Mouse (Mus musculus) embryonic fibroblast, embryonic 13.5 days (primary cell): Measurements from ENCODE around the gene Pecam1. TPM values are rescaled to one million over a fixed set of nuclear protein-coding genes. Genes with fewer than 3 reads are reported as not detected.
A peak's percentile ranks its signal among the peaks of the same experiment; 100 is the strongest.

Experiments used
- H3K27ac ChIP-seq: 2 replicates; pipeline ENCODE4 v1.5.1; 2012; ENCODE audit warnings: low read length, control low read depth, inconsistent platforms; ENCODE audit not compliant: insufficient read depth
- H3K4me1 ChIP-seq: 2 replicates; pipeline ENCODE4 v1.6.1; 2011; ENCODE audit warnings: low read length; ENCODE audit not compliant: control insufficient read depth, insufficient read depth
- H3K4me3 ChIP-seq: 2 replicates; pipeline ENCODE4 v1.5.1; 2011; ENCODE audit warnings: mild to moderate bottlenecking, control low read depth, low read length; ENCODE audit not compliant: insufficient read depth
- CTCF ChIP-seq: IDR thresholded peaks from 2 replicates; pipeline ENCODE4 v1.5.1; 2011; ENCODE audit warnings: mild to moderate bottlenecking, control low read depth, low read length, moderate library complexity, borderline replicate concordance; ENCODE audit not compliant: insufficient read depth
- POLR2A ChIP-seq: IDR thresholded peaks from 2 replicates; pipeline ENCODE4 v1.6.1; 2011; ENCODE audit warnings: low read depth, mild to moderate bottlenecking, control low read depth, low read length, moderate library complexity
- polyA plus RNA-seq: library from polyadenylated mRNA; stranded (reverse); fragments of >200 nt; gene quantifications from 2 replicates; pipeline ENCODE4 v1.2.4, GENCODE M21; 2011; ENCODE audit warnings: low read depth; ENCODE audit not compliant: missing spikeins, insufficient read length

Gene Pecam1
- polyA plus RNA-seq, 1 experiment: 1.0 TPM

GRCm38 (mm10) chr11:106776960-106777359 lies 26.5 kb upstream of the Pecam1 start:
- H3K4me3 ChIP-seq: no peak overlapping the region
- no peak overlapping the region for H3K27ac ChIP-seq
- TF ChIP-seq CTCF: no peak
- no peak for TF ChIP-seq POLR2A
- H3K4me1 ChIP-seq: no peaks in the 10 kb centered on the region

DNA sequence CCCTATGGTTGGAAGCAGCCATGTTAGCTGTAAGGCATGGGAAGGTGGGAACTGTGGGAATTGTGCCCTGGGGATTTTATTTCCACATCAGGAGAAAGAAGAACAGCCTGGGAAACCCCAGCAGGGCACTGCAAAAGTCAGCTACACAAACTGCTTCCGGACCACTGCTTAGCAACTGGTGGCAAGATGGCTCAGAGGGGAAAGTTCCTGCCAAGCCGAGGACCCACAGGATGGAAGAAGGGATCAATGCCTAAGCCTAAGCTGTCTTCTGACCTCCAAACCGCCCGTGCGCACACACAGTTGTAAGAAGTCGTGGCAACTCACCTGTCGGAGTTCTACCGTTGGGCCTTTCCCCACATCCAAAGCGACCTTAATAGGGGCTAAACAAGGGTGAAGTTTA lies 22.6 kb upstream of the Pecam1 start:
- no peak for TF ChIP-seq POLR2A
- no peak for TF ChIP-seq CTCF

GRCm38 (mm10) chr11:106770195-106770974 lies 20.0 kb upstream of the Pecam1 start:
- Histone ChIP-seq H3K4me1 (no peaks in the 10 kb centered on the region), H3K4me3 (no peak overlapping the region), H3K27ac (no peak overlapping the region)
- TF ChIP-seq POLR2A (no peak), CTCF (no peak)

More for the DNA sequence above, 22.6 kb upstream of the Pecam1 start:
- Histone ChIP-seq H3K4me3 (no peak overlapping the region), H3K4me1 (no peaks in the 10 kb centered on the region), H3K27ac (no peak overlapping the region)

- no peak overlapping the region for H3K27ac ChIP-seq
- H3K4me1 ChIP-seq: no peaks in the 10 kb centered on the region
- TF ChIP-seq POLR2A (no peak), CTCF (no peak)
- H3K4me3 ChIP-seq: no peak overlapping the region
Measured at GRCm38 (mm10) chr11:106767516-106767915, 17.1 kb upstream of the Pecam1 start.

DNA sequence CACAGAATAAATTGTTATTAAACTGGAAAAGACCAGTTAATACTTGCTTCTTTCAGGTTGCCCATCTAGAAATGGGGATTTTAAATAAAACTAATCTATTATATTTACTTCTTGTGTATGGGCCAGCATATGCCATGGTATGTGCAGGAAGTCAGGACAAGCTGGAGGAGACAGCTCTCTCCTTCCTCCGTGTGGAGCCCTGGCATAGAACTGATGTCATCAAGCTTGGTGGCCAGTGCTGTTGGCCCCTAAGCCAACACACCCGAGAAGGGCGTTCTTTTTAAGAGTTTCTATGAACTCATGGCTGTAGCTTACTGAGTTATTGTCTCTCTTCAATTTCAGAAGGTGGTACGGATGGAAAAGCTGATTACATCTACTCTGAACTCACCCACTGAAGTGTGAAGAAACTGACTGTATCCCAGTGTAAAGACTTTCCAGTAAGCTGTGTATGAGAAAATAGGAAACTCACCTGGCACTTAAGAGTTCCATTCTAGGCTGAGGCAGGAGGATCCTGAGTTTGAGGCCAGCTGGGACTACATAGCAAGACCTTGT lies 16.3 kb upstream of the Pecam1 start:
- Histone ChIP-seq H3K4me1 (no peaks in the 10 kb centered on the region), H3K27ac (no peak overlapping the region), H3K4me3 (no peak overlapping the region)
- TF ChIP-seq POLR2A (no peak), CTCF (no peak)

DNA sequence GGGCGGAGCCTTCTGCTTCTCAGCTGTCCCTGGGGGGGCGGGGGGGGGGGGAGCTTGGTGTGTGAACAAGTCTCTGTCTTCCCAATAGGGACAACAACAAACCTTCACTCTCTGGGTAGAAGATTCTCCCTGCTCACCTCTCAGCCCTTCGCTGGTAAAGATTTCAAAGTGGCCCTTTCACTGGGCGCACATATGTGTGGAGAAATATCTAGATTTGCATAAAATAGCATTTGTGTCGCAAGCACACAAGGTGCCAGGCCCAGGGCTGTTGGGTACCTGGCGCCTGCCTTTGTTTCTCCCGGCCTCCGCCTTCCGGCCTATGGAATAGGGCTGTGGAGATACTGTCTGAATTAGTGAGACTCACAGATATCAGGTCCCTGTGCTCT lies 12.4 kb upstream of the Pecam1 start:
- Histone ChIP-seq H3K4me1 (no peaks in the 10 kb centered on the region), H3K27ac (no peak overlapping the region)
- TF ChIP-seq POLR2A: no peak
- no peak for TF ChIP-seq CTCF

GRCm38 (mm10) chr11:106762139-106762799 lies 11.8 kb upstream of the Pecam1 start:
- Histone ChIP-seq H3K4me1 (no peaks in the 10 kb centered on the region), H3K4me3 (no peak overlapping the region), H3K27ac (0 out of 2 replicates have a peak overlapping the region, but pooled peaks have one; percentile 11)
- TF ChIP-seq CTCF: no peak
- no peak for TF ChIP-seq POLR2A

More for the DNA sequence above, 12.4 kb upstream of the Pecam1 start:
- H3K4me3 ChIP-seq: no peak overlapping the region

DNA sequence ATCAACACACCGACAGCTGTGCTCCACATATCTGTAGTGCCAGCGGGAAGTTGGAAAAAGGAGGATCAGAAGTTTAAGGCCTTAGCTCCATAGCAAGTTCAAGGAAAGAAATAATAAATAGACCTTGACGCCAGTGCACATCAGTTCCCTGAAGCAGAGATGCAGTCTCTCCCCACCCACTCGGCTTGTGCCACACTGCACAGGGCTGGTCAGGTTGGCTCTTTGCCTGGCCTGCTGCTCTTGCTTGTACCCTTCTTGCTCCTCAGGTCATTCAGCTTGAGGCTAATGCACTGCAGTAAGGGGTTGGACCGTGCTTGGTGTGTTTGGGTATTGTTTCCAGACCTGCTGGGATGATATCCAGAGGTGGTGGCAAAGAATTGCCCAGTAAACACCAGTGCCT lies 10.1 kb upstream of the Pecam1 start:
- H3K4me3 ChIP-seq: no peak overlapping the region
- no peak overlapping the region for H3K27ac ChIP-seq
- no peaks in the 10 kb centered on the region for H3K4me1 ChIP-seq
- TF ChIP-seq CTCF (no peak), POLR2A (no peak)

DNA sequence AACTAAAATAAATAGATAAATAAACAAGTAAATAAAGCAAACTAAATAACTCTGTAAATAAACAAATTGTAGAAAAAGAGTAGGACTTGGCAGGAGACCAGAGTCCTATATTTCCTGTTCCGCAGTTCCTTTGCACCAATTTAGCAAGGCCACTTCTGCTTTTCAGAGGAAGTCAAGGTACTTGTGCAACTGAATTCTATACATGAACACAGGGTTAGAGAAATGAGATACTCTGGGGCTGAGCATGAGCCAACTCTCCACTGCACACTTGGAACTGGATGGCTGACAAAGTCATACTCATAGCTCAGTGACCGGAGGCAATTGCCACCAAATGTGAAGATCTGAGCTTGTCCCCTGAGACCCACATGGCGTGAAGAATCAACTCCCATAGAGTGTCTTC lies 8.6 kb upstream of the Pecam1 start:
- TF ChIP-seq CTCF: no peak
- TF ChIP-seq POLR2A: no peak
- Histone ChIP-seq H3K27ac (no peak overlapping the region), H3K4me3 (no peak overlapping the region), H3K4me1 (no peaks in the 10 kb centered on the region)

- no peak overlapping the region for H3K4me3 ChIP-seq
- H3K27ac ChIP-seq: no peak overlapping the region
- TF ChIP-seq CTCF: no peak
- no peak for TF ChIP-seq POLR2A
- H3K4me1 ChIP-seq: no peaks in the 10 kb centered on the region
Measured at GRCm38 (mm10) chr11:106755583-106755982, 5.2 kb upstream of the Pecam1 start.
